Mouse (Mus musculus) T-helper 2 cell (primary cell): Measurements from ENCODE around the gene Ptprj.

Source experiments
- in situ Hi-C: fragments of 300-600 bp; cut with MboI, MseI; formaldehyde crosslinking; loops from one replicate; pipeline ENCODE4 v1.15.1; 2025; ENCODE audit warnings: high pct_unique_total_duplicates

The Ptprj gene

GRCm38 (mm10) chr2:90526564-90526963, 53.9 kb downstream of the Ptprj start:
- in situ Hi-C loops, result no loop called here

GRCm38 (mm10) chr2:90525807-90526206, 54.6 kb downstream of the Ptprj start:
- in situ Hi-C loops, result no loop called here

GRCm38 (mm10) chr2:90522455-90522854, 58.0 kb downstream of the Ptprj start:
- in situ Hi-C loops, result no loop called here

GRCm38 (mm10) chr2:90521909-90522308, 58.5 kb downstream of the Ptprj start:
- in situ Hi-C loops, result no loop called here

GRCm38 (mm10) chr2:90518296-90518695, 62.2 kb downstream of the Ptprj start:
- in situ Hi-C loops, result no loop called here

- in situ Hi-C loops, result no loop called here
These were observed 65.5 kb downstream of the Ptprj start for GRCm38 (mm10) chr2:90514969-90515368.

GRCm38 (mm10) chr2:90509268-90509667, 71.2 kb downstream of the Ptprj start:
- in situ Hi-C loops, result no loop called here

- in situ Hi-C loops, result no loop called here
These were observed 74.3 kb downstream of the Ptprj start for GRCm38 (mm10) chr2:90506143-90506542.

- in situ Hi-C loops, result no loop called here
These were observed 75.7 kb downstream of the Ptprj start for GRCm38 (mm10) chr2:90504731-90505171.

- in situ Hi-C loops, result no loop called here
These were observed 77.1 kb downstream of the Ptprj start for GRCm38 (mm10) chr2:90503182-90503833.

GRCm38 (mm10) chr2:90502738-90503137, 77.7 kb downstream of the Ptprj start:
- in situ Hi-C loops, result no loop called here

- in situ Hi-C loops, result no loop called here
These were observed 78.7 kb downstream of the Ptprj start for GRCm38 (mm10) chr2:90501708-90502107.

GRCm38 (mm10) chr2:90500892-90501291, 79.6 kb downstream of the Ptprj start:
- in situ Hi-C loops, result no loop called here

GRCm38 (mm10) chr2:90499002-90499401, 81.4 kb downstream of the Ptprj start:
- in situ Hi-C loops, result loop anchor here (10.0 kb wide), 1 partner anchor 1896 kb away; no protein-coding TSS in a partner anchor

- in situ Hi-C loops, result loop anchor here (10.0 kb wide), 1 partner anchor 1897 kb away; no protein-coding TSS in a partner anchor
These were observed 82.9 kb downstream of the Ptprj start for GRCm38 (mm10) chr2:90497551-90497950.

GRCm38 (mm10) chr2:90496680-90497074, 83.8 kb downstream of the Ptprj start:
- in situ Hi-C loops, result loop anchor here (10.0 kb wide), 1 partner anchor 1898 kb away; no protein-coding TSS in a partner anchor

- in situ Hi-C loops, result loop anchor here (10.0 kb wide), 1 partner anchor 1899 kb away; no protein-coding TSS in a partner anchor
These were observed 84.3 kb downstream of the Ptprj start for GRCm38 (mm10) chr2:90496012-90496679.

GRCm38 (mm10) chr2:90490279-90491046, 90.0 kb downstream of the Ptprj start:
- in situ Hi-C loops, result loop anchor here (10.0 kb wide), 1 partner anchor 1904 kb away; no protein-coding TSS in a partner anchor

- in situ Hi-C loops, result loop anchor here (10.0 kb wide), 1 partner anchor 1905 kb away; no protein-coding TSS in a partner anchor
These were observed 90.6 kb downstream of the Ptprj start for GRCm38 (mm10) chr2:90489839-90490238.

- in situ Hi-C loops, result no loop called here
These were observed 91.5 kb downstream of the Ptprj start for GRCm38 (mm10) chr2:90488690-90489590.
